10 mouse cellular contexts compared by ENCODE assay signal in the genomic region with DNA sequence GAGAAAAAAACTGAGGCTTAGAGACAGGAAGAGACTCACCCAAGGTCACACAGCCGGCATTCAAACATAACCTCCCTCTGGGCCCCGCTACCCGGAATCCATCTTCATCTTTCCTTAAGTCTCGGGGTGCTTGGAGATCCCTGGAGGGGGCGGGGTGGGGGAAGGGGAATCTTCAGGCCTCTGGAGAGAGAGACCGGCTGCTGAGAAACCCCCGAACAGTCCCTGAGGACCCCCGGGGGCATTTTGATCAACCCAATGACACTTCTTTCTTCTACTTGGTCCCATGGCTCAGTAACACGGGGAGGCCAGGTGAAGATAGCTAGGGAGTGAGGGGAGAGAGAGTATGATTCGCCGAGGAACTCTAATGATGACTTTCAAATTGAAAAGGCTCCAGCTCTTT. TPM values are rescaled to one million over a fixed set of nuclear protein-coding genes. Genes with fewer than 3 reads are reported as not detected.
DNase-seq lines count a peak whose midpoint lies in the region; ATAC-seq lines count a peak whose summit lies in the region.
"Had no signal": no experiment of that assay in that cellular context is flagged by ENCODE, and none has a peak within 500 bp of the region (broad histone marks: within the 10 kb centered on the region; RNA-seq: fewer than 3 reads in every experiment).

No protein-coding gene starts in this region.

- 5% methylated on average over 11 of the region's 11 CpGs for WGBS in heart, embryonic 13.5 days
- WGBS in hindbrain, embryonic 11.5 days: 10% methylated on average over 11 of the region's 11 CpGs
- 9% methylated on average over 11 of the region's 11 CpGs for WGBS in midbrain, embryonic 11.5 days

- H3K36me3 ChIP-seq in heart, embryonic 13.5 days: peaks cover 38% of the 10 kb centered on the region
- 0 out of 2 replicates have a peak, but pooled peaks cover 2% of the 10 kb centered on the region for H3K36me3 ChIP-seq in hindbrain, embryonic 11.5 days (ENCODE audit: control insufficient read depth, insufficient read depth, low read length)
- H3K36me3 ChIP-seq in midbrain, embryonic 11.5 days (ENCODE audit: control insufficient read depth, insufficient read depth, low read length): no peaks in the 10 kb centered on the region

- peak overlapping the region; percentile 97 for H3K9ac ChIP-seq in heart, embryonic 13.5 days
- peak overlapping the region; percentile 79 for H3K9ac ChIP-seq in hindbrain, embryonic 11.5 days (ENCODE audit: low read depth, low read length)
- H3K9ac ChIP-seq in midbrain, embryonic 11.5 days (ENCODE audit: low read length): peak overlapping the region; percentile 80

- H3K4me3 ChIP-seq in heart, embryonic 13.5 days: peak overlapping the region; percentile 88
- peak overlapping the region; percentile 85 for H3K4me3 ChIP-seq in hindbrain, embryonic 11.5 days (ENCODE audit: low read depth, low read length)
- peak overlapping the region; percentile 50 for H3K4me3 ChIP-seq in midbrain, embryonic 11.5 days (ENCODE audit: low read depth, low read length)

- H3K27me3 ChIP-seq in heart, embryonic 13.5 days (replicated peaks): no peaks in the 10 kb centered on the region
- no peaks in the 10 kb centered on the region for H3K27me3 ChIP-seq in hindbrain, embryonic 11.5 days (ENCODE audit: control insufficient read depth, insufficient read depth, low read length)
- no peaks in the 10 kb centered on the region for H3K27me3 ChIP-seq in midbrain, embryonic 11.5 days (ENCODE audit: control insufficient read depth, insufficient read depth, low read length)

- no peak for DNase-seq in heart, adult 18-20 months
- peak; percentile 28 for DNase-seq in NIH3T3 (ENCODE audit: low read depth)
- no peak for DNase-seq in hindbrain, embryonic 11.5 days (ENCODE audit: low spot score)
- DNase-seq in midbrain, embryonic 11.5 days (ENCODE audit: low spot score, missing footprints): peak; percentile 89
- no peak for DNase-seq in adrenal gland, adult 2 months
- DNase-seq in ovary, postnatal 36 days (ENCODE audit: low spot score): no peak

- no peaks in the 10 kb centered on the region for H3K9me3 ChIP-seq in heart, embryonic 13.5 days
- no peaks in the 10 kb centered on the region for H3K9me3 ChIP-seq in hindbrain, embryonic 11.5 days (ENCODE audit: control insufficient read depth, low read length)
- no peaks in the 10 kb centered on the region for H3K9me3 ChIP-seq in midbrain, embryonic 11.5 days (ENCODE audit: control insufficient read depth, low read length)
- H3K9me3 ChIP-seq: megakaryocyte, embryonic 14.5 days had no signal

- ATAC-seq in heart, embryonic 13.5 days (ENCODE audit: extremely low read depth, insufficient number of reproducible peaks, low FRiP score, low TSS enrichment): no peak
- no peak for ATAC-seq in hindbrain, embryonic 11.5 days (ENCODE audit: low FRiP score)
- no peak for ATAC-seq in midbrain, embryonic 11.5 days (ENCODE audit: low FRiP score)
- no peak for ATAC-seq in frontal cortex, adult (ENCODE audit: low TSS enrichment)

- H3K4me1 ChIP-seq in heart, embryonic 13.5 days: peaks cover 54% of the 10 kb centered on the region
- peaks cover 9% of the 10 kb centered on the region for H3K4me1 ChIP-seq in hindbrain, embryonic 11.5 days (replicated peaks; ENCODE audit: control insufficient read depth, insufficient read depth, low read length)
- H3K4me1 ChIP-seq in midbrain, embryonic 11.5 days (ENCODE audit: control insufficient read depth, insufficient read depth, low read length): peaks cover 30% of the 10 kb centered on the region

- peak overlapping the region; percentile 98 for H3K27ac ChIP-seq in heart, embryonic 13.5 days (replicated peaks)
- peak overlapping the region; percentile 56; the same call in 1 of the 2 replicates for H3K27ac ChIP-seq in hindbrain, embryonic 11.5 days (ENCODE audit: low read depth, low read length)
- H3K27ac ChIP-seq in midbrain, embryonic 11.5 days (ENCODE audit: low read depth, low read length): no peak overlapping the region

- H3K4me2 ChIP-seq in heart, embryonic 13.5 days: peak overlapping the region; percentile 87
- H3K4me2 ChIP-seq in hindbrain, embryonic 11.5 days (replicated peaks; ENCODE audit: low read depth, low read length): peak overlapping the region; percentile 89
- peak overlapping the region; percentile 75 for H3K4me2 ChIP-seq in midbrain, embryonic 11.5 days

RNA-seq across cellular contexts. Expression of a gene that starts 0.9 kb away (rescaled TPM):
- polyA plus RNA-seq in heart, embryonic 13.5 days (2015; fragmentation: Nextera tagmentation; extraction: Ambion mirVana): 4.6 and 4.7 TPM in 2 replicates
- 1 to 10 TPM; 8.7 to 9.4 TPM for total RNA-seq in heart, adult 18-20 months (2021)
- polyA plus RNA-seq in hindbrain, embryonic 11.5 days (2014; fragmentation: Nextera tagmentation; extraction: Ambion mirVana): 7.6 and 8.0 TPM in 2 replicates
- polyA plus RNA-seq in midbrain, embryonic 11.5 days (2014; fragmentation: Nextera tagmentation; extraction: Ambion mirVana): 4.8 and 5.3 TPM in 2 replicates
- 1 to 10 TPM; 2.5 to 5.3 TPM for total RNA-seq in adrenal gland, adult 2 months (2021)
- 16.2 and 22.1 TPM in 2 replicates for polyA plus RNA-seq in adrenal gland, adult 2 months (2012; rRNA removed)

RNA-seq across cellular contexts. Expression of a gene that starts 15.6 kb away (rescaled TPM):
- 4.5 and 4.9 TPM in 2 replicates for polyA plus RNA-seq in heart, embryonic 13.5 days (2015; fragmentation: Nextera tagmentation; extraction: Ambion mirVana)
- under 1 TPM in 1 of 2 experiments, not detected in 1; 0.47 TPM for total RNA-seq in heart, adult 18-20 months (2021)
- polyA plus RNA-seq in hindbrain, embryonic 11.5 days (2014; fragmentation: Nextera tagmentation; extraction: Ambion mirVana): 9.0 and 11.0 TPM in 2 replicates
- 9.7 and 10.2 TPM in 2 replicates for polyA plus RNA-seq in midbrain, embryonic 11.5 days (2014; fragmentation: Nextera tagmentation; extraction: Ambion mirVana)
- under 1 TPM; 0.43 to 0.69 TPM for total RNA-seq in adrenal gland, adult 2 months (2021)
- polyA plus RNA-seq in adrenal gland, adult 2 months (2012; rRNA removed): 1.0 and 1.7 TPM in 2 replicates
- total RNA-seq: common myeloid progenitor, adult 5-6 weeks had no signal

RNA-seq across cellular contexts. Expression of a gene that starts 30.3 kb away (rescaled TPM):
- 0.32 and 0.59 TPM in 2 replicates for polyA plus RNA-seq in heart, embryonic 13.5 days (2015; fragmentation: Nextera tagmentation; extraction: Ambion mirVana)
- 1 to 10 TPM; 1.5 TPM for total RNA-seq in heart, adult 18-20 months (2021)
- 0.56 and 0.81 TPM in 2 replicates for polyA plus RNA-seq in hindbrain, embryonic 11.5 days (2014; fragmentation: Nextera tagmentation; extraction: Ambion mirVana)
- 0.94 and 1.2 TPM in 2 replicates for polyA plus RNA-seq in midbrain, embryonic 11.5 days (2014; fragmentation: Nextera tagmentation; extraction: Ambion mirVana)
- 1 to 10 TPM in 1 of 2 experiments, under 1 TPM in 1; 0.98 to 3.8 TPM for total RNA-seq in adrenal gland, adult 2 months (2021)
- 4.0 and 4.8 TPM in 2 replicates for polyA plus RNA-seq in adrenal gland, adult 2 months (2012; rRNA removed)

RNA-seq across cellular contexts. Expression of a gene that starts 33.3 kb away (rescaled TPM):
- 9.6 and 11.1 TPM in 2 replicates for polyA plus RNA-seq in heart, embryonic 13.5 days (2015; fragmentation: Nextera tagmentation; extraction: Ambion mirVana)
- 10 to 100 TPM; 19.7 to 22.2 TPM for total RNA-seq in heart, adult 18-20 months (2021)
- polyA plus RNA-seq in hindbrain, embryonic 11.5 days (2014; fragmentation: Nextera tagmentation; extraction: Ambion mirVana): 8.8 and 9.4 TPM in 2 replicates
- polyA plus RNA-seq in midbrain, embryonic 11.5 days (2014; fragmentation: Nextera tagmentation; extraction: Ambion mirVana): 9.2 and 10.3 TPM in 2 replicates
- total RNA-seq in adrenal gland, adult 2 months (2021): 10 to 100 TPM; 16.0 to 18.4 TPM
- 39.2 and 47.2 TPM in 2 replicates for polyA plus RNA-seq in adrenal gland, adult 2 months (2012; rRNA removed)

RNA-seq across cellular contexts. Expression of a gene that starts 47.9 kb away (rescaled TPM):
- 85.5 and 101 TPM in 2 replicates for polyA plus RNA-seq in heart, embryonic 13.5 days (2015; fragmentation: Nextera tagmentation; extraction: Ambion mirVana)
- 100 to 1,000 TPM; 166 to 200 TPM for total RNA-seq in heart, adult 18-20 months (2021)
- polyA plus RNA-seq in hindbrain, embryonic 11.5 days (2014; fragmentation: Nextera tagmentation; extraction: Ambion mirVana): 322 and 337 TPM in 2 replicates
- 284 and 295 TPM in 2 replicates for polyA plus RNA-seq in midbrain, embryonic 11.5 days (2014; fragmentation: Nextera tagmentation; extraction: Ambion mirVana)
- total RNA-seq in adrenal gland, adult 2 months (2021): 100 to 1,000 TPM; 254 to 261 TPM
- 402 and 408 TPM in 2 replicates for polyA plus RNA-seq in adrenal gland, adult 2 months (2012; rRNA removed)

Comparison
In these comparisons a context has a peak if more than half of its experiments do, and no peak if none do; other contexts are left out.
1. DNase-seq: peak in NIH3T3 (single experiment) and midbrain, embryonic 11.5 days (single experiment); none in heart, adult 18-20 months (0 of 2), hindbrain, embryonic 11.5 days (single experiment), adrenal gland, adult 2 months (single experiment) and ovary, postnatal 36 days (single experiment).
2. Peak in every context shown above with its lines, with median percentiles within 50 percentile points of each other: H3K4me2 ChIP-seq, H3K4me3 ChIP-seq and H3K9ac ChIP-seq.